Mouse (Mus musculus) liver, embryonic 14.5 days (tissue): ENCODE results near the gene Adra1b. TPM values are rescaled to one million over a fixed set of nuclear protein-coding genes. Genes with fewer than 3 reads are reported as not detected.

Experiments
- ATAC-seq: fragments of 200-750 bp; cut with Nextera tagmentation; 2 replicates; pipeline ENCODE4 v1.8.0; 2017; ENCODE audit warnings: moderate number of reproducible peaks, mild to moderate bottlenecking, moderate library complexity; ENCODE audit not compliant: insufficient read depth
- DNase-seq, 3 experiments: peaks; one replicate each; pipeline ENCODE4 v3.0.0-alpha.2; 2012 to 2013; ENCODE audit warnings: low read depth in 3 of 3, low spot score in 3 of 3
- H3K27ac ChIP-seq: fragments of 300-500 bp; sonication (generic); 2 replicates; pipeline ENCODE4 v1.5.1; 2014; ENCODE audit warnings: moderate library complexity, mild to moderate bottlenecking, control low read depth, inconsistent platforms
- H3K27me3 ChIP-seq: fragments of 300-500 bp; sonication (generic); 2 replicates; pipeline ENCODE4 v1.6.1; 2014; ENCODE audit warnings: mild to moderate bottlenecking, low read length, moderate library complexity; ENCODE audit not compliant: control insufficient read depth, insufficient read depth
- H3K36me3 ChIP-seq: fragments of 300-500 bp; sonication (generic); replicated peaks from 2 replicates; pipeline ENCODE4 v1.6.1; 2014; ENCODE audit warnings: low read depth; ENCODE audit not compliant: control insufficient read depth, insufficient read depth
- H3K4me1 ChIP-seq, 2 experiments: fragments of 200-500 bp in 1 of 2; fragments of 300-500 bp in 1 of 2; sonication (generic) in 1 of 2; replicated peaks; 2 replicates each; pipeline ENCODE4 v1.6.1; 2012 to 2014; ENCODE audit warnings: antibody characterized with exemption in 1 of 2, inconsistent platforms in 1 of 2, low read length in 1 of 2; ENCODE audit not compliant: control insufficient read depth in 2 of 2, insufficient read depth in 2 of 2
- H3K4me2 ChIP-seq: fragments of 300-500 bp; sonication (generic); 2 replicates; pipeline ENCODE4 v1.6.1; 2014; ENCODE audit warnings: low read depth, mild to moderate bottlenecking, control low read depth, moderate library complexity
- H3K4me3 ChIP-seq, 2 experiments: fragments of 200-500 bp in 1 of 2; fragments of 300-500 bp in 1 of 2; sonication (generic) in 1 of 2; 2 replicates each; pipeline ENCODE4 v1.5.1; 2012 to 2014; ENCODE audit warnings: low read depth in 2 of 2, low read length in 2 of 2, mild to moderate bottlenecking in 2 of 2, control low read depth in 1 of 2, inconsistent platforms in 1 of 2, moderate library complexity in 1 of 2; ENCODE audit not compliant: insufficient read depth in 1 of 2
- H3K9ac ChIP-seq: fragments of 300-500 bp; sonication (generic); replicated peaks from 2 replicates; pipeline ENCODE4 v1.6.1; 2014; ENCODE audit warnings: mild to moderate bottlenecking, control low read depth, moderate library complexity
- H3K9me3 ChIP-seq: fragments of 300-500 bp; sonication (generic); 2 replicates; pipeline ENCODE4 v1.6.1; 2016; ENCODE audit warnings: low read length, mixed read lengths; ENCODE audit not compliant: control insufficient read depth
- CTCF ChIP-seq: IDR thresholded peaks from 2 replicates; pipeline ENCODE4 v1.5.1; 2016; ENCODE audit warnings: antibody characterized with exemption, low read depth, control low read depth
- EP300 ChIP-seq: IDR thresholded peaks from 2 replicates; pipeline ENCODE4 v1.6.1; 2016; ENCODE audit warnings: antibody characterized with exemption, low read depth
- WGBS: fragments of 180-500 bp; shearing (Covaris S2); extraction: QIAGEN DNeasy Blood & Tissue Kit; methylation state at CpG from one replicate; pipeline ENCODE4 v1.1.7; 2014; ENCODE audit not compliant: insufficient replicate concordance; 5-methylcytosine and 5-hydroxymethylcytosine counted together
- polyA plus RNA-seq, 2 experiments: library from polyadenylated mRNA; depleted of rRNA in 1 of 2; stranded (reverse) in 1 of 2; unstranded in 1 of 2; fragments of >200 nt; fragmentation: Nextera tagmentation in 1 of 2; extraction: Ambion mirVana in 1 of 2; gene quantifications; 2 replicates each; pipeline versions ENCODE4 v1.2.1 to v1.2.3; 2012 to 2014

Adra1b gene
- polyA plus RNA-seq, 2 experiments: 1.7 to 8.3 TPM

GRCm38 (mm10) chr11:43751542-43751941 lies 149.5 kb downstream of the Adra1b start:
- TF ChIP-seq CTCF (peak; percentile 39), EP300 (no peak)
- 54% methylated on average over 2 of the region's 2 CpGs for WGBS
- DNase-seq (no peak), ATAC-seq (no peak)
- H3K27me3 ChIP-seq: no peaks in the 10 kb centered on the region
- H3K4me2 ChIP-seq: no peak overlapping the region
- H3K4me1 ChIP-seq: peaks cover 6 to 8% of the 10 kb centered on the region in 2 experiments
- H3K4me3 ChIP-seq: no peak overlapping the region
- no peak overlapping the region for H3K27ac ChIP-seq
- no peak overlapping the region for H3K9ac ChIP-seq
- no peaks in the 10 kb centered on the region for H3K36me3 ChIP-seq
- H3K9me3 ChIP-seq: no peaks in the 10 kb centered on the region

- peaks cover 18% of the 10 kb centered on the region for H3K36me3 ChIP-seq
- H3K9ac ChIP-seq: peak within 1 kb of the TSS; percentile 94
- H3K4me1 ChIP-seq: peaks cover 6 to 8% of the 10 kb centered on the region in 2 experiments
- ATAC-seq: peak; percentile 99
- no peak for TF ChIP-seq EP300
- no peak for TF ChIP-seq CTCF
- H3K27me3 ChIP-seq: no peaks in the 10 kb centered on the region
- H3K9me3 ChIP-seq: no peaks in the 10 kb centered on the region
- peak within 1 kb of the TSS; percentile 93 for H3K4me2 ChIP-seq
- H3K27ac ChIP-seq: peak within 1 kb of the TSS; percentile 61
- peak; percentile 90 to 93 (median 91) for DNase-seq
- 1% methylated on average over 47 of the region's 47 CpGs for WGBS
- H3K4me3 ChIP-seq: peak within 1 kb of the TSS; percentile 92 to 95
Measured at GRCm38 (mm10) chr11:43747233-43748226, 153.5 kb downstream of the Adra1b start, which contains the start of gene Ttc1. Ttc1 (minus strand) TSS chr11:43748008.

GRCm38 (mm10) chr11:43728737-43729301 lies 172.2 kb downstream of the Adra1b start:
- Histone ChIP-seq H3K4me1 (0 out of 4 replicates have a peak, but pooled peaks cover 0 to 5% of the 10 kb centered on the region in 2 experiments), H3K4me2 (no peak overlapping the region), H3K4me3 (no peak overlapping the region), H3K27me3 (no peaks in the 10 kb centered on the region), H3K36me3 (peaks cover 26% of the 10 kb centered on the region), H3K27ac (no peak overlapping the region), H3K9ac (no peak overlapping the region), H3K9me3 (no peaks in the 10 kb centered on the region)
- WGBS: 20% methylated on average over 7 of the region's 7 CpGs
- DNase-seq: no peak
- no peak for TF ChIP-seq EP300
- TF ChIP-seq CTCF: no peak
- no peak for ATAC-seq

GRCm38 (mm10) chr11:43727796-43728195 lies 173.2 kb downstream of the Adra1b start:
- Histone ChIP-seq H3K27ac (no peak overlapping the region), H3K4me2 (no peak overlapping the region), H3K36me3 (peaks cover 23% of the 10 kb centered on the region), H3K27me3 (no peaks in the 10 kb centered on the region), H3K9me3 (no peaks in the 10 kb centered on the region), H3K4me3 (no peak overlapping the region), H3K4me1 (0 out of 4 replicates have a peak, but pooled peaks cover 0 to 5% of the 10 kb centered on the region in 2 experiments), H3K9ac (no peak overlapping the region)
- DNase-seq (no peak), ATAC-seq (peak; percentile 53)
- 10% methylated on average over 7 of the region's 7 CpGs for WGBS
- TF ChIP-seq CTCF (no peak), EP300 (no peak)

Other genes starting within 250 kb of the Adra1b start
- gene Pwwp2a, start 219.2 kb downstream of the Adra1b start, polyA plus RNA-seq (2012; rRNA removed): 12.3 and 15.7 TPM in 2 replicates
- 10.3 and 11.6 TPM in 2 replicates for gene Pwwp2a, start 219.2 kb downstream of the Adra1b start, polyA plus RNA-seq (2014; fragmentation: Nextera tagmentation; extraction: Ambion mirVana)
- 9.4 and 17.9 TPM in 2 replicates for gene Ttc1, start 153.2 kb downstream of the Adra1b start, polyA plus RNA-seq (2012; rRNA removed)
- 34.1 and 36.9 TPM in 2 replicates for gene Ttc1, start 153.2 kb downstream of the Adra1b start, polyA plus RNA-seq (2014; fragmentation: Nextera tagmentation; extraction: Ambion mirVana)